Mouse (Mus musculus) ES-E14 (cell line): ENCODE results near the gene Hmgb1. TPM values are rescaled to one million over a fixed set of nuclear protein-coding genes. Genes with fewer than 3 reads are reported as not detected.

Source experiments
- DNase-seq: peaks from one replicate; pipeline ENCODE4 v3.0.0-alpha.2; 2013; ENCODE audit warnings: low read depth, low spot score
- H3K27ac ChIP-seq: 2 replicates; pipeline ENCODE4 v1.5.1; 2012; ENCODE audit warnings: low read depth, mild to moderate bottlenecking, low read length, moderate library complexity, mixed read lengths; ENCODE audit not compliant: poor library complexity, insufficient read depth, severe bottlenecking
- H3K36me3 ChIP-seq: 2 replicates; pipeline ENCODE4 v1.6.1; 2012; ENCODE audit warnings: mild to moderate bottlenecking, low read length, moderate library complexity, mixed read lengths; ENCODE audit not compliant: control insufficient read depth, poor library complexity, insufficient read depth, severe bottlenecking
- H3K4me1 ChIP-seq, 2 experiments: fragments of 150-350 bp in 1 of 2; sonication (generic) in 1 of 2; 2 replicates each; pipeline ENCODE4 v1.6.1; 2012; ENCODE audit warnings: low read length in 2 of 2, mild to moderate bottlenecking in 1 of 2, mixed read lengths in 1 of 2; ENCODE audit not compliant: control insufficient read depth in 2 of 2, insufficient read depth in 2 of 2, poor library complexity in 1 of 2
- H3K4me3 ChIP-seq, 2 experiments: fragments of 150-350 bp in 1 of 2; sonication (generic) in 1 of 2; 2 replicates each; pipeline ENCODE4 v1.5.1; 2012; ENCODE audit warnings: low read length in 2 of 2, low read depth in 1 of 2, mild to moderate bottlenecking in 1 of 2, mixed read lengths in 1 of 2; ENCODE audit not compliant: insufficient read depth in 1 of 2, poor library complexity in 1 of 2, severe bottlenecking in 1 of 2
- H3K9ac ChIP-seq: 2 replicates; pipeline ENCODE4 v1.6.1; 2012; ENCODE audit warnings: low read depth, mild to moderate bottlenecking, low read length, mixed read lengths; ENCODE audit not compliant: poor library complexity, insufficient read depth, severe bottlenecking
- H3K9me3 ChIP-seq: fragments of 150-350 bp; sonication (generic); 2 replicates; pipeline ENCODE4 v1.6.1; 2012; ENCODE audit warnings: low read depth, mild to moderate bottlenecking, low read length; ENCODE audit not compliant: control insufficient read depth, insufficient read depth
- CHD2 ChIP-seq: IDR thresholded peaks from 2 replicates; pipeline ENCODE4 v1.6.1; 2014; ENCODE audit warnings: mild to moderate bottlenecking, low read depth, low read length, inconsistent platforms
- HCFC1 ChIP-seq: IDR thresholded peaks from 2 replicates; pipeline ENCODE4 v1.6.1; 2012; ENCODE audit warnings: low read length, inconsistent platforms, borderline replicate concordance; ENCODE audit not compliant: insufficient read depth
- MAFK ChIP-seq: IDR thresholded peaks from 2 replicates; pipeline ENCODE4 v1.6.1; 2014; ENCODE audit warnings: mild to moderate bottlenecking, low read depth, low read length, inconsistent platforms; ENCODE audit not compliant: insufficient read depth
- ZC3H11A ChIP-seq: IDR thresholded peaks from 2 replicates; pipeline ENCODE4 v1.6.1; 2012; ENCODE audit warnings: low read depth, mild to moderate bottlenecking, inconsistent platforms, low read length, borderline replicate concordance
- ZNF384 ChIP-seq: IDR thresholded peaks from 2 replicates; pipeline ENCODE4 v1.6.1; 2012; ENCODE audit warnings: low read depth, low read length, inconsistent platforms
- in situ Hi-C, 2 experiments: fragments of 600-800 bp; cut with MboI; formaldehyde crosslinking; loops; one replicate each; pipeline ENCODE4 v1.15.1; 2025; ENCODE audit warnings: low sequenced_read_pairs in 2 of 2, inconsistent platforms in 1 of 2; ENCODE audit not compliant: unreplicated experiment in 2 of 2
- total RNA-seq: library from RNA; depleted of rRNA; stranded (reverse); fragments of 300-350 nt; gene quantifications from 2 replicates; pipeline ENCODE4 v1.2.3, GENCODE M21; 2012

Hmgb1 gene
- total RNA-seq, 1 experiment, result 350 TPM

DNA sequence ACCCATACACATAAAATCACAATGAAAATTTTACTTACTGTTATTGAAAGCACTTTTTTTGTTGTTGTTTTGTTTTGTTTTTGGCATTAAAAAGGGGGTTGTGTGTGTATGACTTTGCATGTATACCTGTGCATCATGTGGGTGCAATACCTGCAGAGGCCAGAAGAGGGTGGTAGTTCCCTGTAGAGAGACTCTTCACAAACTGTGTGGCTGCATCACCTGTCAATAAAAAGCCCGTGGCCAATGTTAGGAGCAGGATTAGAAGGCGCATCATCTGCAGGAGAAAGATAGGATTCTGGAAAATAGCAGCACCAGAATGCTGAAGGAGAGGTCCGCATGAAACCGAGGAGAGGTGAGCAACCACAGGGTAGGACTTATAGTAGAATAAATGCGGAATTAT is 144.5 kb downstream of the Hmgb1 start:
- Histone ChIP-seq H3K9me3 (no peaks in the 10 kb centered on the region), H3K36me3 (no peaks in the 10 kb centered on the region), H3K9ac (no peak overlapping the region), H3K27ac (no peak overlapping the region), H3K4me3 (0 out of 4 replicates have a peak overlapping the region, but pooled peaks of 1 of the 2 experiments have one; percentile 12), H3K4me1 (peaks cover 0 to 2% of the 10 kb centered on the region in 2 experiments; a peak in 1 of 4 replicates)
- peak; percentile 95 for DNase-seq
- in situ Hi-C loops, result loop anchor here (5.0 kb wide), 1 partner anchor 347 kb away; no protein-coding TSS in a partner anchor
- TF ChIP-seq CHD2, result peak; percentile 94
- peak; percentile 84 for TF ChIP-seq ZC3H11A
- TF ChIP-seq ZNF384, result no peak
- 0 out of 2 replicates have a peak, but pooled peaks have one; percentile 10 for TF ChIP-seq MAFK
- no peak for TF ChIP-seq HCFC1

DNA sequence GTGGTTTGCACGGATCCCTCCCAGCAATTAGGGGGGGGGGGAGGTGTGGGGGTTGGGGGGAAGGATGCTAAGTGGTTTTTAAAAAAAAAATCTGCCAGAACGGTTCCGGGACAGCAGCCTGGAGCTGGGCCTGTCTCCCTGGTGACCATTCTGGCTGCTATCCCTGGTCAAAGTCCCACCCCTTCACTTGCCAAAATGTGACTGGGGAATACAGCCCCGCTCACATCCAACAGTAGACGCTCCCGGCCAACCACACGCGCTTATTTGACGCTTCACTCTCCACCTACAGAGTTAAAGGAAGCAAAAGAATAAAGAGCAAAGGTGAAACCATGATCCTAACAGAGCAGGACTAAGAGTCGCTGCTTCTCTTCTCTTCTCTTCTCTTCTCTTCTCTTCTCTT is 146.6 kb downstream of the Hmgb1 start:
- H3K4me3 ChIP-seq, result no peak overlapping the region
- in situ Hi-C loops, result no loop called here
- H3K9me3 ChIP-seq, result no peaks in the 10 kb centered on the region
- no peak overlapping the region for H3K27ac ChIP-seq
- peaks cover 0 to 2% of the 10 kb centered on the region in 2 experiments; a peak in 1 of 4 replicates for H3K4me1 ChIP-seq
- no peak for DNase-seq
- H3K9ac ChIP-seq, result no peak overlapping the region
- H3K36me3 ChIP-seq, result no peaks in the 10 kb centered on the region
- no peak for TF ChIP-seq MAFK
- TF ChIP-seq ZNF384, result no peak
- TF ChIP-seq ZC3H11A, result no peak
- no peak for TF ChIP-seq CHD2
- no peak for TF ChIP-seq HCFC1

DNA sequence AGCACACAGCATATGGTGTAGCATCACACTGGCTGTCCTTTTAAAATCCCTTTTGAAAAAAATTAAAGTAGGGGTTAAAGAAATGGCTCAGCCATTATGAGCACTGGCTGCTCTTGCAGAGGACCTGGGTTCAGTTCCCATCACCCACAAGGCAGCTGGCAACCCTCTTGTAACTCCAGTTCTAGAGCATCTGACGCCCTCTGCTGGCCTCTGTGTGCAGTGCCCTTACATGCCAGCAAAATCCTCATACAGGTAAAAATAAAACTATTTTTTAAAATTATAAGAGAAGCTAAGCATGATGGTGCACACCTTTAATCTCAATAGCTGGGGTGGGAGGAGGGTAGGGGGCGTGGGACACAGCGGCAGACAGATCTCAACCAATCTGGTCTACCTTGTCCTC is 147.4 kb downstream of the Hmgb1 start:
- Histone ChIP-seq H3K4me1 (peaks cover 1 to 2% of the 10 kb centered on the region in 2 experiments; a peak in 2 of 4 replicates), H3K4me3 (no peak overlapping the region), H3K9ac (no peak overlapping the region), H3K9me3 (no peaks in the 10 kb centered on the region), H3K27ac (no peak overlapping the region), H3K36me3 (no peaks in the 10 kb centered on the region)
- in situ Hi-C loops, result no loop called here
- no peak for TF ChIP-seq ZNF384
- TF ChIP-seq CHD2, result no peak
- no peak for TF ChIP-seq ZC3H11A
- TF ChIP-seq MAFK, result no peak
- no peak for TF ChIP-seq HCFC1
- no peak for DNase-seq

DNA sequence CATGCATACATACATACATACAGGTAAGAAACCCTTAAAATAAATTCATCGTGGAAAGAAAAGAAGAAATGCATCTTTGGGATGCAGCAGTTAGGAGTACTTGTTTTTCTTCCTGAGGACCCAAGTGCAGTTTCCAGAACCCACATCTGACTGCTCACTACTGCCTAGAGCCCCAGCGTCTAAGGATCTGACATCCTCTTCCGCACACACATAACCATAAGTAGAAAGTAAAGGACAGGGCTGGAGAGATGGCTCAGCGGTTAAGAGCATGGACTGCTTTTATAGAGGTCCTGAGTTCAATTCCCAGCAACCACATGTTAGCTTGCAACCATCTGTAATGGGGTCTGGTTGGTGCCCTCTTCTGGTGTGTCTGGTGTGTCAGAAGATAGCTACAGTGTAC is 151.9 kb downstream of the Hmgb1 start:
- TF ChIP-seq ZC3H11A (no peak), HCFC1 (no peak), MAFK (no peak), ZNF384 (no peak), CHD2 (no peak)
- Histone ChIP-seq H3K4me1 (peaks cover 0 to 3% of the 10 kb centered on the region in 2 experiments; a peak in 1 of 4 replicates), H3K4me3 (no peak overlapping the region), H3K36me3 (no peaks in the 10 kb centered on the region), H3K9me3 (no peaks in the 10 kb centered on the region), H3K27ac (no peak overlapping the region), H3K9ac (no peak overlapping the region)
- DNase-seq, result no peak
- in situ Hi-C loops, result no loop called here
